Mouse (Mus musculus): ENCODE results near the gene Fam19a2. TPM values are rescaled to one million over a fixed set of nuclear protein-coding genes. Genes with fewer than 3 reads are reported as not detected.

The Fam19a2 gene
- polyA plus RNA-seq, 1 experiment from 2014 or later: 0.25 TPM

GRCm38 (mm10) chr10:123462305-123462704 is 198.5 kb downstream of the Fam19a2 start:
- no peak overlapping the region for H3K27ac ChIP-seq (ENCODE audit: low read depth)
- TF ChIP-seq CTCF (IDR thresholded peaks at IDR 0.05; ENCODE audit: low read depth) (no peak), EP300 (IDR thresholded peaks at IDR 0.05; ENCODE audit: low read depth) (no peak)
- H3K9ac ChIP-seq (replicated peaks): no peak overlapping the region
- WGBS (ENCODE audit: insufficient replicate concordance): 51% methylated on average over 3 of the region's 3 CpGs
- no peak overlapping the region for H3K4me3 ChIP-seq (ENCODE audit: low read depth, low read length)
- H3K36me3 ChIP-seq (replicated peaks; ENCODE audit: insufficient read depth, low read length): no peaks in the 10 kb centered on the region
- H3K4me2 ChIP-seq (ENCODE audit: low read depth, low read length): no peak overlapping the region
- ATAC-seq: no peak
- H3K4me1 ChIP-seq (ENCODE audit: insufficient read depth): no peaks in the 10 kb centered on the region
- DNase-seq: no peak
- H3K9me3 ChIP-seq (ENCODE audit: low read length): no peaks in the 10 kb centered on the region
- no peaks in the 10 kb centered on the region for H3K27me3 ChIP-seq (ENCODE audit: insufficient read depth, low read length)

- Histone ChIP-seq H3K4me2 (ENCODE audit: low read depth, low read length) (no peak overlapping the region), H3K9me3 (ENCODE audit: low read length) (no peaks in the 10 kb centered on the region), H3K36me3 (replicated peaks; ENCODE audit: insufficient read depth, low read length) (no peaks in the 10 kb centered on the region), H3K27ac (ENCODE audit: low read depth) (no peak overlapping the region), H3K4me1 (ENCODE audit: insufficient read depth) (no peaks in the 10 kb centered on the region), H3K4me3 (ENCODE audit: low read depth, low read length) (no peak overlapping the region), H3K27me3 (ENCODE audit: insufficient read depth, low read length) (no peaks in the 10 kb centered on the region), H3K9ac (replicated peaks) (no peak overlapping the region)
- ATAC-seq (no peak), DNase-seq (no peak)
- TF ChIP-seq CTCF (IDR thresholded peaks at IDR 0.05; ENCODE audit: low read depth) (no peak), EP300 (IDR thresholded peaks at IDR 0.05; ENCODE audit: low read depth) (no peak)
- 77% methylated on average over 3 of the region's 3 CpGs for WGBS (ENCODE audit: insufficient replicate concordance)
These were observed 251.0 kb downstream of the Fam19a2 start for GRCm38 (mm10) chr10:123514749-123515148.

- TF ChIP-seq EP300 (IDR thresholded peaks at IDR 0.05; ENCODE audit: low read depth) (no peak), CTCF (IDR thresholded peaks at IDR 0.05; ENCODE audit: low read depth) (no peak)
- no peak for DNase-seq
- ATAC-seq: no peak
These were observed 256.8 kb downstream of the Fam19a2 start for GRCm38 (mm10) chr10:123520613-123521012.

GRCm38 (mm10) chr10:123521203-123521602 is 257.4 kb downstream of the Fam19a2 start:
- WGBS (ENCODE audit: insufficient replicate concordance): 76% methylated on average over 6 of the region's 6 CpGs
- no peak overlapping the region for H3K4me2 ChIP-seq (ENCODE audit: low read depth, low read length)
- no peak overlapping the region for H3K27ac ChIP-seq (ENCODE audit: low read depth)
- TF ChIP-seq CTCF (IDR thresholded peaks at IDR 0.05; ENCODE audit: low read depth) (no peak), EP300 (IDR thresholded peaks at IDR 0.05; ENCODE audit: low read depth) (no peak)
- no peaks in the 10 kb centered on the region for H3K4me1 ChIP-seq (ENCODE audit: insufficient read depth)
- no peaks in the 10 kb centered on the region; the same call in 1 of the 2 replicates for H3K9me3 ChIP-seq (ENCODE audit: low read length)
- no peak overlapping the region for H3K9ac ChIP-seq (replicated peaks)
- ATAC-seq (no peak), DNase-seq (no peak)
- no peaks in the 10 kb centered on the region for H3K36me3 ChIP-seq (replicated peaks; ENCODE audit: insufficient read depth, low read length)
- no peaks in the 10 kb centered on the region for H3K27me3 ChIP-seq (ENCODE audit: insufficient read depth, low read length)
- H3K4me3 ChIP-seq (ENCODE audit: low read depth, low read length): no peak overlapping the region

More at GRCm38 (mm10) chr10:123520613-123521012, 256.8 kb downstream of the Fam19a2 start:
- H3K4me1 ChIP-seq (ENCODE audit: insufficient read depth): no peaks in the 10 kb centered on the region
- WGBS (ENCODE audit: insufficient replicate concordance): 78% methylated on average over 2 of the region's 2 CpGs
- no peak overlapping the region for H3K9ac ChIP-seq (replicated peaks)
- no peak overlapping the region for H3K4me3 ChIP-seq (ENCODE audit: low read depth, low read length)
- no peak overlapping the region for H3K27ac ChIP-seq (ENCODE audit: low read depth)
- no peaks in the 10 kb centered on the region for H3K27me3 ChIP-seq (ENCODE audit: insufficient read depth, low read length)
- H3K4me2 ChIP-seq (ENCODE audit: low read depth, low read length): no peak overlapping the region
- H3K36me3 ChIP-seq (replicated peaks; ENCODE audit: insufficient read depth, low read length): no peaks in the 10 kb centered on the region
- no peaks in the 10 kb centered on the region; the same call in 1 of the 2 replicates for H3K9me3 ChIP-seq (ENCODE audit: low read length)

- Histone ChIP-seq H3K9ac (replicated peaks) (no peak overlapping the region), H3K9me3 (ENCODE audit: low read length) (peaks cover 3% of the 10 kb centered on the region; the same call in 1 of the 2 replicates), H3K27me3 (ENCODE audit: insufficient read depth, low read length) (no peaks in the 10 kb centered on the region), H3K27ac (ENCODE audit: low read depth) (no peak overlapping the region), H3K4me1 (ENCODE audit: insufficient read depth) (no peaks in the 10 kb centered on the region), H3K4me2 (ENCODE audit: low read depth, low read length) (no peak overlapping the region), H3K4me3 (ENCODE audit: low read depth, low read length) (no peak overlapping the region), H3K36me3 (replicated peaks; ENCODE audit: insufficient read depth, low read length) (no peaks in the 10 kb centered on the region)
- WGBS (ENCODE audit: insufficient replicate concordance): 74% methylated on average over 5 of the region's 5 CpGs
- no peak for DNase-seq
- ATAC-seq: no peak
- TF ChIP-seq CTCF (IDR thresholded peaks at IDR 0.05; ENCODE audit: low read depth) (no peak), EP300 (IDR thresholded peaks at IDR 0.05; ENCODE audit: low read depth) (no peak)
These were observed 261.6 kb downstream of the Fam19a2 start for GRCm38 (mm10) chr10:123525424-123525823.

GRCm38 (mm10) chr10:123526059-123526458 is 262.3 kb downstream of the Fam19a2 start:
- H3K36me3 ChIP-seq (replicated peaks; ENCODE audit: insufficient read depth, low read length): no peaks in the 10 kb centered on the region
- TF ChIP-seq EP300 (IDR thresholded peaks at IDR 0.05; ENCODE audit: low read depth) (no peak), CTCF (IDR thresholded peaks at IDR 0.05; ENCODE audit: low read depth) (no peak)
- H3K9me3 ChIP-seq (ENCODE audit: low read length): peaks cover 3% of the 10 kb centered on the region; the same call in 1 of the 2 replicates
- no peaks in the 10 kb centered on the region for H3K27me3 ChIP-seq (ENCODE audit: insufficient read depth, low read length)
- ATAC-seq (no peak), DNase-seq (no peak)
- 70% methylated on average over 3 of the region's 3 CpGs for WGBS (ENCODE audit: insufficient replicate concordance)
- H3K27ac ChIP-seq (ENCODE audit: low read depth): no peak overlapping the region
- no peak overlapping the region for H3K9ac ChIP-seq (replicated peaks)
- no peak overlapping the region for H3K4me3 ChIP-seq (ENCODE audit: low read depth, low read length)
- H3K4me1 ChIP-seq (ENCODE audit: insufficient read depth): no peaks in the 10 kb centered on the region
- H3K4me2 ChIP-seq (ENCODE audit: low read depth, low read length): no peak overlapping the region

GRCm38 (mm10) chr10:123536143-123536542 is 272.3 kb downstream of the Fam19a2 start:
- H3K9ac ChIP-seq (replicated peaks): no peak overlapping the region
- TF ChIP-seq CTCF (IDR thresholded peaks at IDR 0.05; ENCODE audit: low read depth) (no peak), EP300 (IDR thresholded peaks at IDR 0.05; ENCODE audit: low read depth) (no peak)
- H3K4me2 ChIP-seq (ENCODE audit: low read depth, low read length): no peak overlapping the region
- no peaks in the 10 kb centered on the region for H3K36me3 ChIP-seq (replicated peaks; ENCODE audit: insufficient read depth, low read length)
- no peaks in the 10 kb centered on the region for H3K4me1 ChIP-seq (ENCODE audit: insufficient read depth)
- 55% methylated on average over 4 of the region's 4 CpGs for WGBS (ENCODE audit: insufficient replicate concordance)
- H3K27me3 ChIP-seq (ENCODE audit: insufficient read depth, low read length): no peaks in the 10 kb centered on the region
- H3K27ac ChIP-seq (ENCODE audit: low read depth): no peak overlapping the region
- peak; percentile 82 for ATAC-seq
- H3K4me3 ChIP-seq (ENCODE audit: low read depth, low read length): no peak overlapping the region
- H3K9me3 ChIP-seq (ENCODE audit: low read length): no peaks in the 10 kb centered on the region
- no peak for DNase-seq
